In the genomic region with DNA sequence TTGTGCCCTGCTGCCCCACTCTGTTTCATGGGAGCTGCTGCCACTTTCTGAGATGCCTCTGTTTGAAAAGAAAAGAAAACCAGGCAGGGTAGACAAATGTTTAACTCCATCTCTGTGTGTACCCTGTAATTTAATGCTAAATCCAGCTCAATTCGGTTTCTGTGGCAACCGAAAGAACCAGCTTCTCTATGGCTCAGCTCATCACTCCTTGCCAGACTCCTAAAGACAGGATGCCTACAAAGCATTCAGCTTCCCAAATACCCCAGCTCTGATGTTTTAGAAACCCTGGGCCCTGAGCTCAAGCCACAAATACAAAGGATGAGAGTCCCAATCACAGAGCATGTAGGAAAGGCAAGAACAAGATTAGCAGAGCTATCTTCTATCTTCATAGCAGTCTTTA, we compare ENCODE assay signal across 13 mouse cellular contexts.
DNase-seq lines count a peak whose midpoint lies in the region; ATAC-seq and TF ChIP-seq lines count a peak whose summit lies in the region.
"Had no signal": no experiment of that assay in that cellular context is flagged by ENCODE, and none has a peak within 500 bp of the region (broad histone marks: within the 10 kb centered on the region; RNA-seq: fewer than 3 reads in every experiment).

No protein-coding gene starts in this region.

- H3K36me3 ChIP-seq in hindbrain, embryonic 14.5 days (replicated peaks; ENCODE audit: control insufficient read depth, insufficient read depth), result no peaks in the 10 kb centered on the region
- no peaks in the 10 kb centered on the region for H3K36me3 ChIP-seq in hindbrain, embryonic 12.5 days
- H3K36me3 ChIP-seq in forebrain, embryonic 16.5 days (ENCODE audit: control insufficient read depth, insufficient read depth), result no peaks in the 10 kb centered on the region
- H3K36me3 ChIP-seq in midbrain, embryonic 14.5 days (ENCODE audit: control insufficient read depth, insufficient read depth, low read length), result no peaks in the 10 kb centered on the region
- H3K36me3 ChIP-seq: heart, embryonic 15.5 days had no signal

- TF ChIP-seq CTCF in brain, embryonic 14.5 days (IDR thresholded peaks at IDR 0.05; ENCODE audit: borderline replicate concordance, extremely low read depth, insufficient read depth, insufficient read length), result no peak

- ATAC-seq in hindbrain, embryonic 14.5 days (ENCODE audit: low FRiP score), result peak; percentile 55; the same call in 1 of the 2 replicates
- ATAC-seq in hindbrain, embryonic 12.5 days (ENCODE audit: low FRiP score), result no peak
- peak; percentile 94 for ATAC-seq in forebrain, embryonic 16.5 days
- peak; percentile 42; the same call in 1 of the 2 replicates for ATAC-seq in midbrain, embryonic 14.5 days (ENCODE audit: low FRiP score, low TSS enrichment)

- H3K4me2 ChIP-seq in hindbrain, embryonic 14.5 days (replicated peaks), result no peak overlapping the region
- no peak overlapping the region for H3K4me2 ChIP-seq in hindbrain, embryonic 12.5 days (replicated peaks)
- no peak overlapping the region for H3K4me2 ChIP-seq in forebrain, embryonic 16.5 days (ENCODE audit: low read length)
- no peak overlapping the region for H3K4me2 ChIP-seq in midbrain, embryonic 14.5 days (ENCODE audit: low read length)
- H3K4me2 ChIP-seq: heart, embryonic 15.5 days; liver, embryonic 11.5 days had no signal

- WGBS in hindbrain, embryonic 14.5 days, result 54% methylated on average over 2 of the region's 2 CpGs
- WGBS in hindbrain, embryonic 12.5 days, result 74% methylated on average over 2 of the region's 2 CpGs
- WGBS in forebrain, embryonic 16.5 days, result 40% methylated on average over 2 of the region's 2 CpGs
- 36% methylated on average over 2 of the region's 2 CpGs for WGBS in midbrain, embryonic 14.5 days

- H3K9ac ChIP-seq in hindbrain, embryonic 14.5 days, result no peak overlapping the region
- H3K9ac ChIP-seq in hindbrain, embryonic 12.5 days, result no peak overlapping the region
- no peak overlapping the region for H3K9ac ChIP-seq in forebrain, embryonic 16.5 days (replicated peaks; ENCODE audit: low read depth, low read length)
- no peak overlapping the region for H3K9ac ChIP-seq in midbrain, embryonic 14.5 days (replicated peaks; ENCODE audit: low read length)
- H3K9ac ChIP-seq: heart, embryonic 15.5 days had no signal

- peaks cover 9% of the 10 kb centered on the region for H3K4me1 ChIP-seq in hindbrain, embryonic 14.5 days (replicated peaks; ENCODE audit: control insufficient read depth, insufficient read depth, low read length)
- H3K4me1 ChIP-seq in hindbrain, embryonic 12.5 days, result peaks cover 18% of the 10 kb centered on the region
- peaks cover 16% of the 10 kb centered on the region for H3K4me1 ChIP-seq in forebrain, embryonic 16.5 days (replicated peaks; ENCODE audit: control insufficient read depth, insufficient read depth, low read length)
- peaks cover 10% of the 10 kb centered on the region for H3K4me1 ChIP-seq in midbrain, embryonic 14.5 days (ENCODE audit: control insufficient read depth, insufficient read depth, low read length)

- no peak overlapping the region for H3K4me3 ChIP-seq in hindbrain, embryonic 14.5 days (replicated peaks; ENCODE audit: low read length)
- H3K4me3 ChIP-seq in hindbrain, embryonic 12.5 days, result no peak overlapping the region
- no peak overlapping the region for H3K4me3 ChIP-seq in forebrain, embryonic 16.5 days (replicated peaks; ENCODE audit: low read length)
- H3K4me3 ChIP-seq in midbrain, embryonic 14.5 days (replicated peaks; ENCODE audit: low read depth, low read length), result no peak overlapping the region
- H3K4me3 ChIP-seq: heart, embryonic 15.5 days had no signal

- H3K27me3 ChIP-seq in hindbrain, embryonic 14.5 days (ENCODE audit: control insufficient read depth, insufficient read depth, low read length), result no peaks in the 10 kb centered on the region
- H3K27me3 ChIP-seq in hindbrain, embryonic 12.5 days, result 0 out of 2 replicates have a peak, but pooled peaks cover 2% of the 10 kb centered on the region
- H3K27me3 ChIP-seq in forebrain, embryonic 16.5 days (replicated peaks; ENCODE audit: control insufficient read depth, insufficient read depth, low read length), result no peaks in the 10 kb centered on the region
- no peaks in the 10 kb centered on the region for H3K27me3 ChIP-seq in midbrain, embryonic 14.5 days (ENCODE audit: control insufficient read depth, insufficient read depth, low read length)
- H3K27me3 ChIP-seq: heart, embryonic 15.5 days had no signal

- DNase-seq in hindbrain, embryonic 14.5 days (ENCODE audit: low spot score), result no peak
- DNase-seq in brain, embryonic 14.5 days (ENCODE audit: low read depth), result peak; percentile 83
- DNase-seq in midbrain, embryonic 14.5 days, result peak; percentile 62
- no peak for DNase-seq in embryo, embryonic 10.5 days (ENCODE audit: low spot score)
- DNase-seq in c-Kit-positive CD71-positive TER-119-positive erythroid progenitor cells, embryonic 14.5 days (ENCODE audit: low spot score), result no peak
- DNase-seq in lung, postnatal 14 days, result no peak
- DNase-seq: kidney, adult 9 months; lung, postnatal 10 days; thymus, postnatal 4 days had no signal

- H3K9me3 ChIP-seq in hindbrain, embryonic 14.5 days (ENCODE audit: control insufficient read depth, low read length), result no peaks in the 10 kb centered on the region
- no peaks in the 10 kb centered on the region for H3K9me3 ChIP-seq in hindbrain, embryonic 12.5 days (replicated peaks)
- no peaks in the 10 kb centered on the region for H3K9me3 ChIP-seq in forebrain, embryonic 16.5 days (ENCODE audit: control insufficient read depth, low read length)
- no peaks in the 10 kb centered on the region for H3K9me3 ChIP-seq in midbrain, embryonic 14.5 days (ENCODE audit: control insufficient read depth, low read length)
- H3K9me3 ChIP-seq: heart, embryonic 15.5 days had no signal

- no peak for TF ChIP-seq POLR2A in brain, embryonic 14.5 days (IDR thresholded peaks at IDR 0.05; ENCODE audit: borderline replicate concordance, extremely low read depth, insufficient read depth, insufficient read length, poor library complexity, severe bottlenecking)

- H3K27ac ChIP-seq in hindbrain, embryonic 14.5 days, result no peak overlapping the region; the same call in 1 of the 2 replicates
- H3K27ac ChIP-seq in hindbrain, embryonic 12.5 days, result no peak overlapping the region
- peak overlapping the region; percentile 83 for H3K27ac ChIP-seq in forebrain, embryonic 16.5 days (ENCODE audit: low read length)
- H3K27ac ChIP-seq in midbrain, embryonic 14.5 days (replicated peaks; ENCODE audit: low read depth, low read length), result 0 out of 2 replicates have a peak overlapping the region, but pooled peaks have one; percentile 1
- H3K27ac ChIP-seq: heart, embryonic 15.5 days had no signal

Comparison
In these comparisons a context has a peak if more than half of its experiments do, and no peak if none do; other contexts are left out.
1. DNase-seq: peak in brain, embryonic 14.5 days (single experiment) and midbrain, embryonic 14.5 days (single experiment); none in hindbrain, embryonic 14.5 days (single experiment), embryo, embryonic 10.5 days (single experiment), c-Kit-positive CD71-positive TER-119-positive erythroid progenitor cells, embryonic 14.5 days (single experiment) and lung, postnatal 14 days (single experiment).
2. H3K27ac ChIP-seq: peak in forebrain, embryonic 16.5 days (single experiment) and midbrain, embryonic 14.5 days (single experiment); none in hindbrain, embryonic 14.5 days (single experiment) and hindbrain, embryonic 12.5 days (single experiment).